Mouse (Mus musculus) yolk sac, embryonic 10.5 days (tissue): ENCODE measurements at regions not wholly inside any gene's neighbourhood (a gene's known extent, or its start where the extent isn't known, plus 50 kb on each side); places are given as distances from the start of the nearest gene placed in this dataset.

Source experiments
- DNase-seq: peaks from one replicate; pipeline ENCODE4 v3.0.0-alpha.2; 2017; ENCODE audit warnings: low spot score

GRCm38 (mm10) chr1:133549816-133550215, 60.3 kb downstream of the Snrpe start:
- DNase-seq: no peak

- no peak for DNase-seq
These were observed 61.1 kb downstream of the Snrpe start for GRCm38 (mm10) chr1:133548971-133549370.

DNA sequence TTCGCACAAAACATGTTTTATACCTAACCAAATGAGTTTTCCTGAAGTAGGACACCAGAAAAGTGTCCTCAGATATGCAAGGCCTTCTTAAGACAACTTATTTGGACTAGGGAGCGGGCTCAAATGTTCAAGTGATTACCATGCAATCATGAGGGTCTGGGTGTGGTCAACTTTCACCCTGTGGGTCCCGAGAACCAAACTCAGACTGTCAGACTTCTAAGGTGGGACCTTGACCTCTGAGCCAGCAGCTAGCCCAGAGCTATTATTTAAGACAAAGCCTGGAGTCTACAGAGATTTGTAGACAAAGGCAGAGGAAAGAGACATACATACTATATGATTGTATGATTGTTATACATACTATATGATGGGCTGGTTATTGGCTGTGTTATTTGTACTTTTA, 62.5 kb downstream of the Snrpe start:
- DNase-seq: no peak

GRCm38 (mm10) chr1:133544996-133545395, 65.1 kb downstream of the Snrpe start:
- no peak for DNase-seq

- no peak for DNase-seq
These were observed 66.3 kb downstream of the Snrpe start for GRCm38 (mm10) chr1:133543751-133544150.

GRCm38 (mm10) chr1:133541996-133542775, 67.9 kb downstream of the Snrpe start:
- no peak for DNase-seq

- no peak for DNase-seq
These were observed 79.4 kb downstream of the Snrpe start for GRCm38 (mm10) chr1:133530698-133531097.

GRCm38 (mm10) chr1:133529817-133530216, 80.3 kb downstream of the Snrpe start:
- no peak for DNase-seq

GRCm38 (mm10) chr1:133527651-133528385, 82.3 kb downstream of the Snrpe start:
- no peak for DNase-seq

GRCm38 (mm10) chr1:133522825-133523224, 87.3 kb downstream of the Snrpe start:
- no peak for DNase-seq

- DNase-seq: peak; percentile 55
These were observed 89.4 kb downstream of the Snrpe start for GRCm38 (mm10) chr1:133520652-133521051.

- DNase-seq: no peak
These were observed 92.8 kb upstream of the Sox13 start for GRCm38 (mm10) chr1:133517020-133517419.

- no peak for DNase-seq
These were observed 79.9 kb upstream of the Sox13 start for GRCm38 (mm10) chr1:133504116-133504515.

- DNase-seq: no peak
These were observed 79.2 kb upstream of the Sox13 start for GRCm38 (mm10) chr1:133503336-133503735.

DNA sequence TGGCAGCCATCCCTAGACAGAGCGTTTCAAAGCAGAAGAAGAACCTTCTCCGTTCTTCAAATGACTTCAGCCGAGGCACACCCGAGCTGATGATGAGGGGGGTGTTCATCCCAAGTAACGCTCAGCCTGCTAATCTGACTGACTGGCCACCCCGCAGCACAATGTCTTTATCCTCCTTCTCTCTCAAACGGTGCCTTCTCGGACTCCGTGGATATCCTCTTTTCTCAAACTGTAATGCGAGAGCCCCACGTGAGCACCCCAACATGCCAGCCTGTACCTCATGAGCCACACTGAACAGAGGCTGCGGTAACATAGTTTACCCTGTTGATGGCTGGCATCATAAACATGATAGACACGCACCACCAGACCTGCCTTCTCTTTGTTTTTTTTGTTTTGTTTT, 76.8 kb upstream of the Sox13 start:
- DNase-seq: no peak

- peak; percentile 47 for DNase-seq
These were observed 69.0 kb upstream of the Sox13 start for GRCm38 (mm10) chr1:133492986-133493741.

DNA sequence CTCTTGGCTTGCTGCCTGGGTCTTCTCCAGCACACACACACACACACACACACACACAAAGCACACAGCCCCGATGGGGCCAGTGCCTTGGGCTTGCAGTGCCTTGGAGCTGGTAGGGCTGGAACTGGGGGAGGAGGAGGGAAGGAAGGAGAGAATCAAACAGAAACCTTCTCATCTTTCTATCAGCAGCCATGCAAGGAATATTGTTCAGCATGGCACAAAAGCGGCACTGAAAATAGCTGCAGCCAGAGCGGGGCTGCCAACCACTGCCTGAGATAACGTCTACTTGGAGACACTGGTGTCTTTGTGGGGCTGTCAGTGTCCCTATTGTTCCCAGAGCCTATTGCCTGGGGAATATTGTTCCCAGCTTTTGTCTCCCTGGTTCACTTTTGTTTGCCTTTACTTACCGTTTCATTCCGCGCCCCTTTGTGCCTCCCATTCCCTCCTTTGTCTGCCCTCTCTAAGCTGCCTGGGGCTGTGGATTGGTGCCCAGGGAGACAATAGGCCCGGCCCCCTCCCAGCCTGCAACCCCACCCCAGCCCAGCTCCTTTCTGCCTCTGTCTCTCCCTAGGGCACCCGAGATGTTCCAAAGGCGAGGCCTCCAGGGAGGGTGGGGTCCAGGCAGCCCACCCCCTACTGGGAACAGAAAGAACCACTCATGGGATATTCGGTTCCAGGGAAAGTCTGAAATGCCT, 68.3 kb upstream of the Sox13 start:
- peak; percentile 25 for DNase-seq

- no peak for DNase-seq
These were observed 67.7 kb upstream of the Sox13 start for GRCm38 (mm10) chr1:133491857-133492290.

DNA sequence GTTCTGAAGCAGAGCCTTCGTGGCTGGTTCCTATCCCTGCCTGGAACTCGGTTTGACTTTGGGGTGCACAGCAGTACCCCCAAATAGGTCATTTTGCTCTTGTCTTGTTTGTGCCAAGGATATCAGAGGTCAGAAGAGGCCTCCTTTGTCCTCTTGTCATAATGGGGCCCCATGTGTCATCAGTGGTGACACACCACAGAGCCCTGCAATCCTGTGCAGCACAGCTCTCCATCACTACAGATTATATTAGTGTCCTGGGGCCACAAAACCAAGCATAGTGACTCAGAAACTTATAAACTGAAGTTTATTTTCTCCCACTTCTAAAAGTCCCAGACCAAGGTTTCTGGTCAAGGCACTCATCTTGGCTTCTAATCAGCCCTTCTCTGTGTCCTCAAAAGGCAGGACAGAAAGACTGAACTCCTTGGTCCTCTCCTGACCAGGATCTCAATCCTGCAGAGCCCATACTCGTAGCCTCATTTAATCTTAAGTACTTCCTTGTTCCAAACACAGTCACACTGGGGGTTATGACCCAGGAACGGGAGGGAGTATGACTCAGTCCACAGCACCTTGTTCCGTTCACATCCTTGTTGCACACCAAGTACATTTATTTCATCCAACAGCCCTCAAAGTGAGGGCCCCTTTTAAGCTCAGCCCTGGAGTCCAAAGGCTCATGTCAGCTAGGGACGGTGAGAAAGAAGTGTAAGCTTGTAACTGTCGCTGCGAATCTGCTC, 63.2 kb upstream of the Sox13 start:
- no peak for DNase-seq

- DNase-seq: peak; percentile 30
These were observed 62.2 kb upstream of the Sox13 start for GRCm38 (mm10) chr1:133486370-133486769.

DNA sequence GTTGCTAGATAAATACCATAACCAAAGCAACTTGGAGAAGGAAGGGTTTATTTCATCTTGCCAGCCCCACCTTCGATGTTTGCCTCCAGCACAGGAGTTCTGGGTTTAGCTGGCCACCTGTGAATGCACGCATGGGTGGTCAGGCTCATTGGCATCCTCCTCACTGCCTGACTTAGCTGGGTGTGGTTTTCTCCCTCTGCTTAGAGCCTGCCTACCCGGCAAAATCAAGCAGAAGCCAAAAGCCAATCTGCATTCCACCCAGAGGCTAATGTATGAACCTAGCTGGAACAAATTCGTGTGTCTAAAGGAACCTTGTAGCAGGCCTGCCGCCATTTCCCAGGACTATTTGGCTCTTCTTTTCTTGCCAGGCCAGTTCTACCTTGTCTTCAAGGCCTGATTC, 58.7 kb upstream of the Sox13 start:
- DNase-seq: no peak
